Mouse (Mus musculus) neural tube, embryonic 14.5 days (tissue): ENCODE results near the gene Igf2bp3. TPM values are rescaled to one million over a fixed set of nuclear protein-coding genes. Genes with fewer than 3 reads are reported as not detected.

Source experiments
- ATAC-seq: fragments of 200-750 bp; cut with Nextera tagmentation; 2 replicates; pipeline ENCODE4 v1.8.0; 2017; ENCODE audit warnings: low read depth, mild to moderate bottlenecking, moderate TSS enrichment, moderate library complexity
- H3K27ac ChIP-seq: fragments of 300-500 bp; sonication (generic); 2 replicates; pipeline ENCODE4 v1.5.1; 2014; ENCODE audit warnings: low read depth, mild to moderate bottlenecking, control low read depth, low read length, moderate library complexity, mixed read lengths
- H3K27me3 ChIP-seq: fragments of 300-500 bp; sonication (generic); 2 replicates; pipeline ENCODE4 v1.6.1; 2014; ENCODE audit warnings: low read length; ENCODE audit not compliant: control insufficient read depth, insufficient read depth
- H3K36me3 ChIP-seq: fragments of 300-500 bp; sonication (generic); 2 replicates; pipeline ENCODE4 v1.6.1; 2014; ENCODE audit warnings: low read length, mixed read lengths; ENCODE audit not compliant: control insufficient read depth, insufficient read depth
- H3K4me1 ChIP-seq: fragments of 300-500 bp; sonication (generic); 2 replicates; pipeline ENCODE4 v1.6.1; 2014; ENCODE audit warnings: low read length; ENCODE audit not compliant: control insufficient read depth, insufficient read depth
- H3K4me2 ChIP-seq: fragments of 300-500 bp; sonication (generic); 2 replicates; pipeline ENCODE4 v1.6.1; 2014; ENCODE audit warnings: mild to moderate bottlenecking, low read depth, low read length, control low read depth
- H3K4me3 ChIP-seq: fragments of 300-500 bp; sonication (generic); 2 replicates; pipeline ENCODE4 v1.5.1; 2014; ENCODE audit warnings: low read depth, low read length, control low read depth, mixed read lengths
- H3K9ac ChIP-seq: fragments of 300-500 bp; sonication (generic); replicated peaks from 2 replicates; pipeline ENCODE4 v1.6.1; 2014; ENCODE audit warnings: low read depth, mild to moderate bottlenecking, control low read depth, low read length, mixed read lengths
- H3K9me3 ChIP-seq: fragments of 300-500 bp; sonication (generic); 2 replicates; pipeline ENCODE4 v1.6.1; 2016; ENCODE audit warnings: low read length; ENCODE audit not compliant: control insufficient read depth
- WGBS: fragments of 180-500 bp; shearing (Covaris S2); extraction: QIAGEN DNeasy Blood & Tissue Kit; methylation state at CpG from one replicate; pipeline ENCODE4 v1.1.7; 2014; 5-methylcytosine and 5-hydroxymethylcytosine counted together
- polyA plus RNA-seq: library from polyadenylated mRNA; unstranded; fragments of >200 nt; fragmentation: Nextera tagmentation; extraction: Ambion mirVana; gene quantifications from 2 replicates; pipeline ENCODE4 v1.2.1, GENCODE M21; 2014

Gene Igf2bp3
- polyA plus RNA-seq, 1 experiment from 2014 or later: 26.9 TPM

GRCm38 (mm10) chr6:49247246-49247645 lies 32.5 kb upstream of the Igf2bp3 start:
- ATAC-seq: peak; percentile 66; the same call in 1 of the 2 replicates
- WGBS: 64% methylated on average over 2 of the region's 2 CpGs
- H3K36me3 ChIP-seq: peaks cover 50% of the 10 kb centered on the region

GRCm38 (mm10) chr6:49242331-49242730 lies 27.6 kb upstream of the Igf2bp3 start:
- Histone ChIP-seq H3K36me3 (peaks cover 27% of the 10 kb centered on the region), H3K9ac (no peak overlapping the region), H3K4me3 (no peak overlapping the region), H3K9me3 (no peaks in the 10 kb centered on the region), H3K4me1 (no peaks in the 10 kb centered on the region), H3K27ac (no peak overlapping the region), H3K4me2 (no peak overlapping the region), H3K27me3 (no peaks in the 10 kb centered on the region)
- no peak for ATAC-seq
- WGBS: 80% methylated on average over 1 of the region's 1 CpGs

More at GRCm38 (mm10) chr6:49247246-49247645, 32.5 kb upstream of the Igf2bp3 start:
- no peak overlapping the region for H3K9ac ChIP-seq
- no peaks in the 10 kb centered on the region for H3K9me3 ChIP-seq
- no peaks in the 10 kb centered on the region for H3K27me3 ChIP-seq
- H3K4me3 ChIP-seq: no peak overlapping the region
- no peak overlapping the region for H3K27ac ChIP-seq
- H3K4me1 ChIP-seq: no peaks in the 10 kb centered on the region
- no peak overlapping the region for H3K4me2 ChIP-seq

GRCm38 (mm10) chr6:49241562-49241961 lies 26.8 kb upstream of the Igf2bp3 start:
- no peaks in the 10 kb centered on the region for H3K27me3 ChIP-seq
- H3K4me2 ChIP-seq: no peak overlapping the region
- WGBS: 94% methylated on average over 1 of the region's 1 CpGs
- no peak overlapping the region for H3K4me3 ChIP-seq
- no peak overlapping the region for H3K27ac ChIP-seq
- peaks cover 25% of the 10 kb centered on the region for H3K36me3 ChIP-seq
- H3K4me1 ChIP-seq: no peaks in the 10 kb centered on the region
- no peaks in the 10 kb centered on the region for H3K9me3 ChIP-seq
- no peak for ATAC-seq
- H3K9ac ChIP-seq: no peak overlapping the region

GRCm38 (mm10) chr6:49236331-49236730 lies 21.6 kb upstream of the Igf2bp3 start:
- 57% methylated on average over 9 of the region's 9 CpGs for WGBS
- no peak overlapping the region for H3K4me3 ChIP-seq
- no peak overlapping the region for H3K4me2 ChIP-seq
- H3K36me3 ChIP-seq: no peaks in the 10 kb centered on the region
- H3K27ac ChIP-seq: no peak overlapping the region
- no peaks in the 10 kb centered on the region for H3K9me3 ChIP-seq
- H3K9ac ChIP-seq: no peak overlapping the region
- H3K27me3 ChIP-seq: no peaks in the 10 kb centered on the region
- peak; percentile 95 for ATAC-seq
- no peaks in the 10 kb centered on the region for H3K4me1 ChIP-seq

- no peaks in the 10 kb centered on the region for H3K36me3 ChIP-seq
- ATAC-seq: no peak
- no peaks in the 10 kb centered on the region for H3K9me3 ChIP-seq
- no peaks in the 10 kb centered on the region for H3K4me1 ChIP-seq
- H3K4me2 ChIP-seq: no peak overlapping the region
- 57% methylated on average over 4 of the region's 4 CpGs for WGBS
- no peak overlapping the region for H3K4me3 ChIP-seq
- no peaks in the 10 kb centered on the region for H3K27me3 ChIP-seq
- no peak overlapping the region for H3K27ac ChIP-seq
- H3K9ac ChIP-seq: no peak overlapping the region
Observed at GRCm38 (mm10) chr6:49233356-49233755, 18.6 kb upstream of the Igf2bp3 start.

GRCm38 (mm10) chr6:49228126-49228679 lies 13.4 kb upstream of the Igf2bp3 start:
- Histone ChIP-seq H3K4me2 (no peak overlapping the region), H3K27me3 (no peaks in the 10 kb centered on the region), H3K4me1 (no peaks in the 10 kb centered on the region), H3K4me3 (no peak overlapping the region), H3K27ac (no peak overlapping the region), H3K9me3 (no peaks in the 10 kb centered on the region), H3K9ac (no peak overlapping the region), H3K36me3 (no peaks in the 10 kb centered on the region)
- ATAC-seq: peak; percentile 58; the same call in 1 of the 2 replicates
- WGBS: 13% methylated on average over 7 of the region's 7 CpGs

GRCm38 (mm10) chr6:49227184-49227735 lies 12.5 kb upstream of the Igf2bp3 start:
- no peaks in the 10 kb centered on the region for H3K36me3 ChIP-seq
- H3K4me2 ChIP-seq: no peak overlapping the region; the same call in 1 of the 2 replicates
- H3K27ac ChIP-seq: no peak overlapping the region
- 6% methylated on average over 15 of the region's 15 CpGs for WGBS
- H3K9me3 ChIP-seq: no peaks in the 10 kb centered on the region
- no peaks in the 10 kb centered on the region for H3K4me1 ChIP-seq
- no peak overlapping the region for H3K9ac ChIP-seq
- no peaks in the 10 kb centered on the region for H3K27me3 ChIP-seq
- no peak overlapping the region for H3K4me3 ChIP-seq
- no peak for ATAC-seq

GRCm38 (mm10) chr6:49225728-49226123 lies 11.0 kb upstream of the Igf2bp3 start:
- Histone ChIP-seq H3K36me3 (no peaks in the 10 kb centered on the region), H3K9ac (no peak overlapping the region), H3K4me3 (no peak overlapping the region), H3K9me3 (no peaks in the 10 kb centered on the region), H3K27me3 (no peaks in the 10 kb centered on the region), H3K27ac (no peak overlapping the region), H3K4me2 (no peak overlapping the region), H3K4me1 (no peaks in the 10 kb centered on the region)
- 43% methylated on average over 3 of the region's 3 CpGs for WGBS
- ATAC-seq: no peak

- H3K27ac ChIP-seq: no peak overlapping the region
- no peaks in the 10 kb centered on the region for H3K36me3 ChIP-seq
- no peak overlapping the region for H3K4me3 ChIP-seq
- H3K4me2 ChIP-seq: no peak overlapping the region
- H3K9ac ChIP-seq: no peak overlapping the region
- H3K4me1 ChIP-seq: no peaks in the 10 kb centered on the region
- no peak for ATAC-seq
- 30% methylated on average over 11 of the region's 11 CpGs for WGBS
- H3K9me3 ChIP-seq: no peaks in the 10 kb centered on the region
- H3K27me3 ChIP-seq: no peaks in the 10 kb centered on the region
Observed at GRCm38 (mm10) chr6:49224923-49225727, 10.4 kb upstream of the Igf2bp3 start.
